Mouse (Mus musculus): ENCODE data around the gene Prdx5. TPM values are rescaled to one million over a fixed set of nuclear protein-coding genes. Genes with fewer than 3 reads are reported as not detected.

Gene Prdx5
- polyA plus RNA-seq, 1 experiment from 2014 or later = 884 TPM

DNA sequence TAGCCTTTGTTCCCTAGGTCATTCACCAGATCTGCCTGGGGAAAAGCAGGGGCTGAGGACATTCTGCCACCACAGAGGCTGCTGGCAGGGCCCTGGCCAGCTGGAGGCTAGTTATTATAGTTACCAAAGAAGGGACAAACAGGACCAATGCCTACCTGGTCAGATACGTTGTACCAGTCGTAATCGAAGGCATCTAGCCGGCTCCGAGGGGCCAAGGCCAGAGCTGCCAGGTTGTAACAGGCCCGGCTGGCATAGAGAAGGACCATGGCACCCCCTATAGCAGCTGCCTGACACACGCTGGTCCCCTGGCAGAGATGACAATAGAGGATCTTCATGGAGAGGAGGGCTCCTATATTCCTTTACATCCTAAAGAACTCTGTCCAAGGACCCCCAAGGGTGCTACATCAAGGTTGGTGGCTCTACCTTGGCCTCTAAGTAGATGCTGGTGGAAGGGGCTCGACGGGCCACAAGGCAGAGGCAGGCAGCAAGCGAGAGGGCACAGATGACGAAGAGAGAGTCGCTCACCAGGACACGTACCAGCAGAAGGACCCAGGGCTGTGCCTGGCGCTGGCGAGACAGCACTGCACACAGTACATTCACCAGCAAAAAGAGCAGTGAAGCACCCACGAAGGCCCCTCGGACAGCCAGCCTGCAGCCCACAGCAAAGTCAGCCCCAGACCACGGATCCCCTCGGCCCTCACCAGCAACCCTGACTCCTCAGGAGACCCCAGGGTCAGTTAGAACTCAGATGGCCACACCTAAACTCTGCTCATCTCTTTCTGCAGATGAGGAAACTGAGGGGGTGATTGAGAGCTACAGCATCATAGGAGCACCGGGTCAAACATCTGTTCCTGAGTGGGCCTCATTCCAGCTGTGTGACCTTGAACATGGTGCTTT is 29.4 kb upstream of the Prdx5 start:
- H3K4me2 ChIP-seq (ENCODE audit: low read length) = no peak overlapping the region
- no peak for ATAC-seq (replicated peaks; ENCODE audit: low FRiP score, low read depth)
- no peak for DNase-seq (ENCODE audit: low spot score)

DNA sequence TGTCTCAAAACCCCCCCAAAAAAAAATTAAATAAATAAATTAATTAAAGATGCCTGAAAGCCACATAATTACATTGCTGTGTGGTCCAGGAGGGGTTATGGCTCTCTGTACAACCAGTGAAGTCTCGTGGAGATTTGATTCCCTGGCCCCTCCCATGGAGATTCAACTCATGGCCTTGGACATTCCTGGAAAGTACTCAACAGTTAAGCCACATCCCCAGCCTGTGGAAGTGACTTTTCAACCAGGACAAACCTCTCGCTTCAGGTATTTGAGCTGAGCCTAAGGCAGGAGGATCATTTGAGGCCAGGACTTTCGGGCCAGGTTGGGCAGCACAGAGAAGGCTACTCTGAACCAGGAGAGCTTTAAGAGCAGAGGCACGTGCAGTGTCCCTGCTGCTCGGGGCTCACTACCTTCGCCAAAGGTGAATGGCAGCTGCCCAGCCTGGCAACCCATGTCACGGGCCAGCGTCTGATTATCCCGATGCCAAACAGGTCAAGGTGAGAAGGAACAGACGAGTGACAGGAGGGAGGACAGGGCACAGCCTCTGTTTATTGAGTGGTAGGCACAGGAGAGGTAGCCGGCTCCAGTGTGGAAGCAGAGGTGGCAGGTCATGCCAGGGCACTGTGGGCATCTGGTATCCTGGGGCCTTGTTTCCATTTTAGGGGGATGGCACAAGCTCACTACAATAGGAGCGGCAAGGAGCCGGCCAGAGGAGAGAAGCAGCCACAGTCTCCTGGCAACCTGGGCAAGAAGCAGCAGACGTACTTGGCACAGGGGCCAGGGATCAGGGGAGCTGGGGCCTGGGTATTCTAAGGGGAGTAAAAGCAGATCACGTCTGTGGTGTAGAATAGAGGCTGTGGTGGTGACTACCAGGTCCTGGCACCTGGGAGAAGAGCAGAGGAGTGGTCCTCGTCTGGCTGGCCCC is 27.9 kb upstream of the Prdx5 start:
- H3K4me2 ChIP-seq (ENCODE audit: low read length) = no peak overlapping the region
- peak overlapping the region; percentile 38; the same call in 1 of the 2 replicates for H3K9ac ChIP-seq (ENCODE audit: low read depth, low read length)
- no peaks in the 10 kb centered on the region for H3K9me3 ChIP-seq (replicated peaks; ENCODE audit: low read length)
- DNase-seq (ENCODE audit: low spot score) (peak; percentile 61), ATAC-seq (replicated peaks; ENCODE audit: low FRiP score, low read depth) (no peak)
- no peak overlapping the region for H3K27ac ChIP-seq
- peaks cover 26% of the 10 kb centered on the region for H3K4me1 ChIP-seq (replicated peaks; ENCODE audit: insufficient read depth, low read length)
- H3K4me3 ChIP-seq (replicated peaks; ENCODE audit: low read depth, low read length) = no peak overlapping the region
- no peak for TF ChIP-seq CTCF (IDR thresholded peaks at IDR 0.05; ENCODE audit: low read depth)
- peaks cover 15% of the 10 kb centered on the region for H3K27me3 ChIP-seq (ENCODE audit: insufficient read depth, low read length)
- H3K36me3 ChIP-seq (ENCODE audit: insufficient read depth, low read length) = no peaks in the 10 kb centered on the region
- WGBS = 68% methylated on average over 16 of the region's 16 CpGs

More for the DNA sequence above, 29.4 kb upstream of the Prdx5 start:
- Histone ChIP-seq H3K36me3 (ENCODE audit: insufficient read depth, low read length) (no peaks in the 10 kb centered on the region), H3K27ac (no peak overlapping the region), H3K4me1 (replicated peaks; ENCODE audit: insufficient read depth, low read length) (peaks cover 19% of the 10 kb centered on the region), H3K9ac (ENCODE audit: low read depth, low read length) (no peak overlapping the region), H3K9me3 (replicated peaks; ENCODE audit: low read length) (no peaks in the 10 kb centered on the region), H3K4me3 (replicated peaks; ENCODE audit: low read depth, low read length) (no peak overlapping the region), H3K27me3 (ENCODE audit: insufficient read depth, low read length) (peaks cover 8% of the 10 kb centered on the region; the same call in 1 of the 2 replicates)
- WGBS = 90% methylated on average over 20 of the region's 20 CpGs
- no peak for TF ChIP-seq CTCF (IDR thresholded peaks at IDR 0.05; ENCODE audit: low read depth)

- Histone ChIP-seq H3K9ac (ENCODE audit: low read depth, low read length) (no peak overlapping the region), H3K36me3 (ENCODE audit: insufficient read depth, low read length) (no peaks in the 10 kb centered on the region), H3K4me2 (ENCODE audit: low read length) (no peak overlapping the region), H3K4me3 (replicated peaks; ENCODE audit: low read depth, low read length) (no peak overlapping the region), H3K27ac (no peak overlapping the region), H3K27me3 (ENCODE audit: insufficient read depth, low read length) (peaks cover 21% of the 10 kb centered on the region), H3K9me3 (replicated peaks; ENCODE audit: low read length) (no peaks in the 10 kb centered on the region), H3K4me1 (replicated peaks; ENCODE audit: insufficient read depth, low read length) (peaks cover 23% of the 10 kb centered on the region)
- TF ChIP-seq CTCF (IDR thresholded peaks at IDR 0.05; ENCODE audit: low read depth) = peak; percentile 62
- no peak for ATAC-seq (replicated peaks; ENCODE audit: low FRiP score, low read depth)
- DNase-seq (ENCODE audit: low spot score) = no peak
- WGBS = 28% methylated on average over 3 of the region's 3 CpGs
These were observed 26.4 kb upstream of the Prdx5 start for GRCm38 (mm10) chr19:6936299-6936698.

DNA sequence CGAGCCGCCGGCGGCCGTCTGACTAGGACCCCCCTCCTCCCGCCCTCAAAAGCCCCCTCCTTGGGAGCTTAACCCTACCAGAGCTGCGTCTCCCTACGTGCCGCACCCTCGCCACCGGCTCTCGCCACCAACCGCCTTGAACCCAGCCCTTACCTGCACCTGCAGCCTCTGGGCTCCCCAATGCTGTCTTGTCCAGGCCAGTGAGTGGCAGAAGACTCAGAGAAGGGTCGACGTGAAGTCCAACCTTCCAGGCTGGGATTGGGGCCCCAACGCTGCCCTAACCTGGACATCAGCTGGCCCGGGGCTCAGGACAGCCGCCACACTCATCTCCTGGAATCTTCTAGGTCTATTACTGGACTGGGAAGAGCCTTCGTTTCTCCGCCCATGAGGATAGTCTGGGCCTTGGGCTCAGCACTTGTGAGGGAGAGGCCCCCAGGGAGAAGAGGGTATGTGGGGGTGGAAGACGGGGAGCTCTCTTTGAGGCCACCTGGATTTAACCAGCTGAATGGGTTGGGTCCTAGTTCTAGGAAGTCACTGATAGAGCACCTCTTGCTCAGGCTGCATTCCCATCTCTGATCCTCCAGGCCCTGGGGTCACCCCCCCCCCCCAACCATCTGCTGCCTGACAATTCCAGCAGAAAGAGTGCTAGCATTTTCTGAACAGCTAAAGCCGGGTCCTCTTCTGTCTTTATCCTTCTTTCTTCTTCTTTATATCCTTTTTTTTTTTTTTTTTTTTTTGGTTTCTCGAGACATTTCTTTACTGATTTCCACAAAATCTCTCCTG is 24.5 kb upstream of the Prdx5 start, which contains the start of gene Kcnk4:
Gene Kcnk4, minus strand, starts transcription at position 321 of the 783 bp plus-strand sequence.
- peak within 1 kb of the TSS; percentile 38 for H3K4me3 ChIP-seq (replicated peaks; ENCODE audit: low read depth, low read length)
- peak within 1 kb of the TSS; percentile 84 for H3K4me2 ChIP-seq (ENCODE audit: low read length)
- H3K4me1 ChIP-seq (replicated peaks; ENCODE audit: insufficient read depth, low read length) = peaks cover 14% of the 10 kb centered on the region; the same call in 1 of the 2 replicates
- H3K36me3 ChIP-seq (ENCODE audit: insufficient read depth, low read length) = no peaks in the 10 kb centered on the region
- no peak for ATAC-seq (replicated peaks; ENCODE audit: low FRiP score, low read depth)
- H3K27ac ChIP-seq = no peak within 1 kb of the TSS
- 12% methylated on average over 23 of the region's 23 CpGs for WGBS
- H3K27me3 ChIP-seq (ENCODE audit: insufficient read depth, low read length) = peaks cover 21% of the 10 kb centered on the region
- H3K9me3 ChIP-seq (replicated peaks; ENCODE audit: low read length) = no peaks in the 10 kb centered on the region
- no peak for DNase-seq (ENCODE audit: low spot score)
- H3K9ac ChIP-seq (ENCODE audit: low read depth, low read length) = peak within 1 kb of the TSS; percentile 49
- no peak for TF ChIP-seq CTCF (IDR thresholded peaks at IDR 0.05; ENCODE audit: low read depth)

GRCm38 (mm10) chr19:6933436-6934194 is 23.7 kb upstream of the Prdx5 start:
- DNase-seq (ENCODE audit: low spot score) (no peak), ATAC-seq (replicated peaks; ENCODE audit: low FRiP score, low read depth) (peak; percentile 40)
- TF ChIP-seq CTCF (IDR thresholded peaks at IDR 0.05; ENCODE audit: low read depth) = no peak
- no peaks in the 10 kb centered on the region for H3K9me3 ChIP-seq (replicated peaks; ENCODE audit: low read length)
- peaks cover 21% of the 10 kb centered on the region for H3K27me3 ChIP-seq (ENCODE audit: insufficient read depth, low read length)
- H3K9ac ChIP-seq (ENCODE audit: low read depth, low read length) = peak overlapping the region; percentile 49
- H3K27ac ChIP-seq = no peak overlapping the region
- peak overlapping the region; percentile 38 for H3K4me3 ChIP-seq (replicated peaks; ENCODE audit: low read depth, low read length)
- H3K36me3 ChIP-seq (ENCODE audit: insufficient read depth, low read length) = no peaks in the 10 kb centered on the region
- 3% methylated on average over 57 of the region's 58 CpGs for WGBS
- H3K4me2 ChIP-seq (ENCODE audit: low read length) = peak overlapping the region; percentile 84
- peaks cover 10% of the 10 kb centered on the region; the same call in 1 of the 2 replicates for H3K4me1 ChIP-seq (replicated peaks; ENCODE audit: insufficient read depth, low read length)

Data from kidney, postnatal 0 days (tissue).